Mouse (Mus musculus) forebrain, embryonic 11.5 days (tissue): ENCODE measurements around the gene M6pr. TPM values are rescaled to one million over a fixed set of nuclear protein-coding genes. Genes with fewer than 3 reads are reported as not detected.

Source experiments
- ATAC-seq: fragments of 200-750 bp; cut with Nextera tagmentation; replicated peaks from 2 replicates; pipeline ENCODE4 v1.8.0; 2017; ENCODE audit warnings: moderate TSS enrichment; ENCODE audit not compliant: low FRiP score
- DNase-seq: peaks from one replicate; pipeline ENCODE4 v3.0.0-alpha.2; 2017; ENCODE audit warnings: low spot score
- H3K27ac ChIP-seq: fragments of 300-500 bp; sonication (generic); 2 replicates; pipeline ENCODE4 v1.5.1; 2014; ENCODE audit warnings: low read depth, low read length
- H3K27me3 ChIP-seq: fragments of 300-500 bp; sonication (generic); 2 replicates; pipeline ENCODE4 v1.6.1; 2014; ENCODE audit warnings: mild to moderate bottlenecking, low read length, mixed read lengths; ENCODE audit not compliant: control insufficient read depth, insufficient read depth
- H3K36me3 ChIP-seq: fragments of 300-500 bp; sonication (generic); 2 replicates; pipeline ENCODE4 v1.6.1; 2014; ENCODE audit warnings: mild to moderate bottlenecking, low read length, moderate library complexity, mixed read lengths; ENCODE audit not compliant: control insufficient read depth, insufficient read depth
- H3K4me1 ChIP-seq: fragments of 300-500 bp; sonication (generic); replicated peaks from 2 replicates; pipeline ENCODE4 v1.6.1; 2014; ENCODE audit warnings: low read length, mixed read lengths; ENCODE audit not compliant: control insufficient read depth, insufficient read depth
- H3K4me2 ChIP-seq: fragments of 300-500 bp; sonication (generic); 2 replicates; pipeline ENCODE4 v1.6.1; 2014; ENCODE audit warnings: low read depth, mild to moderate bottlenecking, low read length, moderate library complexity, mixed read lengths; ENCODE audit not compliant: severe bottlenecking
- H3K4me3 ChIP-seq: fragments of 300-500 bp; sonication (generic); 2 replicates; pipeline ENCODE4 v1.5.1; 2014; ENCODE audit warnings: low read depth, low read length
- H3K9ac ChIP-seq: fragments of 300-500 bp; sonication (generic); 2 replicates; pipeline ENCODE4 v1.6.1; 2014; ENCODE audit warnings: low read length
- H3K9me3 ChIP-seq: fragments of 300-500 bp; sonication (generic); 2 replicates; pipeline ENCODE4 v1.6.1; 2016; ENCODE audit warnings: low read length, mixed read lengths; ENCODE audit not compliant: control insufficient read depth
- WGBS: fragments of 180-500 bp; shearing (Covaris S2); extraction: QIAGEN DNeasy Blood & Tissue Kit; methylation state at CpG from one replicate; pipeline ENCODE4 v1.1.7; 2014; 5-methylcytosine and 5-hydroxymethylcytosine counted together
- polyA plus RNA-seq: library from polyadenylated mRNA; unstranded; fragments of >200 nt; fragmentation: Nextera tagmentation; extraction: Ambion mirVana; gene quantifications from 2 replicates; pipeline ENCODE4 v1.2.1, GENCODE M21; 2014

The M6pr gene
- polyA plus RNA-seq, 1 experiment from 2014 or later, result 77.1 TPM

DNA sequence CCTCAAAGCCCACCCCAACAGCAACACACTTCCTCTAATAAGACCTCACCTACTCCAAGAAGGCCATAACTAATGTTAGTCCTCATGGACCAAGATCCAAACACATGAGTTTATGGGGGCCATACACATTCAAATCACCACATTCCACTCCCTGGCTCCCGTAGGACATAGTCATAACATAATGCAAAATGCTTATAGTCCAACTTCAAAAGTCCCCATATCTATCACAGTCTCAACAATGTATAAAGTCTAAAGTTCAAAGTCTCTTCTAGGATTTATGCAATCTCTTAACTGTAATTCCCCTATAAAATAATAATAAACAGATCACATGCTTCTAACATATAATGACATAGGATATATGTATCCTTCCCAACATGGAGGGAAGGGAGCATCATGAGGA, 48.6 kb downstream of the M6pr start:
- Histone ChIP-seq H3K36me3 (no peaks in the 10 kb centered on the region), H3K4me2 (no peak overlapping the region), H3K4me3 (no peak overlapping the region), H3K9ac (no peak overlapping the region), H3K27me3 (no peaks in the 10 kb centered on the region), H3K9me3 (no peaks in the 10 kb centered on the region), H3K27ac (no peak overlapping the region), H3K4me1 (no peaks in the 10 kb centered on the region)
- WGBS, result 89% methylated on average over 1 of the region's 1 CpGs
- DNase-seq (no peak), ATAC-seq (no peak)

- DNase-seq, result no peak
- 61% methylated on average over 3 of the region's 3 CpGs for WGBS
- H3K27ac ChIP-seq, result no peak overlapping the region
- H3K4me3 ChIP-seq, result no peak overlapping the region
- no peak for ATAC-seq
- H3K9ac ChIP-seq, result no peak overlapping the region
- H3K27me3 ChIP-seq, result no peaks in the 10 kb centered on the region
- H3K36me3 ChIP-seq, result no peaks in the 10 kb centered on the region
- no peaks in the 10 kb centered on the region; the same call in 1 of the 2 replicates for H3K4me1 ChIP-seq
- H3K4me2 ChIP-seq, result no peak overlapping the region
- H3K9me3 ChIP-seq, result no peaks in the 10 kb centered on the region
Measured at GRCm38 (mm10) chr6:122365706-122366105, 57.2 kb downstream of the M6pr start.

GRCm38 (mm10) chr6:122366287-122366686, 57.8 kb downstream of the M6pr start:
- 44% methylated on average over 2 of the region's 2 CpGs for WGBS
- H3K27ac ChIP-seq, result no peak overlapping the region
- ATAC-seq, result no peak
- no peak overlapping the region for H3K4me3 ChIP-seq
- no peaks in the 10 kb centered on the region for H3K36me3 ChIP-seq
- no peaks in the 10 kb centered on the region; the same call in 1 of the 2 replicates for H3K4me1 ChIP-seq
- no peaks in the 10 kb centered on the region for H3K9me3 ChIP-seq
- no peak overlapping the region for H3K4me2 ChIP-seq
- H3K9ac ChIP-seq, result no peak overlapping the region
- H3K27me3 ChIP-seq, result no peaks in the 10 kb centered on the region
- no peak for DNase-seq

DNA sequence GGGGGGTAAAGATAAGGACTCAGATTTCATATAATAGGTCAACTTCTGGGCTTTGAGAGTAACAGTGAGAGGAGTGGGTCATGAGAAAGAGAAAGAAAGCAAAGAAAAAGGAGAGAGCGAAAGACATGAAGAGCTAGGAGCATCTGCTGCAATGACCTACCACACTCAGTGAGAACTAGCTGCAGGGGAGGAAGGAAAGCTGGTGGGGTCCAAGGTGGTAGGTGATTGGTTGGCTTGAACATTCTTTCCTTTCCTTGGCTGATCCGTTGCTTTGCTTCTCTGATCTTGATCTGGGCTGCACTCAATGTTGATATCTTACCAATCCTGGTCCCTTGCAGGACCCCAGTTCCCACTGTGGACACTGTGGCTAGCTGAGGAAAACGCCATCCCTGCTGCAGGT, 58.5 kb downstream of the M6pr start:
- no peaks in the 10 kb centered on the region for H3K9me3 ChIP-seq
- no peak for DNase-seq
- no peak overlapping the region for H3K4me2 ChIP-seq
- H3K27me3 ChIP-seq, result no peaks in the 10 kb centered on the region
- H3K36me3 ChIP-seq, result no peaks in the 10 kb centered on the region
- H3K4me1 ChIP-seq, result no peaks in the 10 kb centered on the region; the same call in 1 of the 2 replicates
- no peak overlapping the region for H3K4me3 ChIP-seq
- H3K27ac ChIP-seq, result no peak overlapping the region
- no peak overlapping the region for H3K9ac ChIP-seq
- ATAC-seq, result no peak
- 62% methylated on average over 3 of the region's 3 CpGs for WGBS

Other genes with a start within 250 kb of the M6pr start
- gene Klrg1, start 25.8 kb upstream of the M6pr start, polyA plus RNA-seq, result not detected in 2 replicates
- 41.1 and 46.0 TPM in 2 replicates for gene Phc1, start 31.8 kb downstream of the M6pr start, polyA plus RNA-seq
- 62.9 and 64.9 TPM in 2 replicates for gene Rimklb, start 190.0 kb downstream of the M6pr start, polyA plus RNA-seq
- gene Mfap5, start 197.1 kb downstream of the M6pr start, polyA plus RNA-seq, result 0.77 and 1.3 TPM in 2 replicates
- not detected in 2 replicates for gene Aicda, start 245.1 kb downstream of the M6pr start, polyA plus RNA-seq